21 mouse cellular contexts compared by ENCODE assay signal in genomic region chr4:150311431-150311830, GRCm38 (mm10). TPM values are rescaled to one million over a fixed set of nuclear protein-coding genes. Genes with fewer than 3 reads are reported as not detected.
DNase-seq lines count a peak whose midpoint lies in the region; ATAC-seq lines count a peak whose summit lies in the region.
"Had no signal": no experiment of that assay in that cellular context is flagged by ENCODE, and none has a peak within 500 bp of the region (broad histone marks: within the 10 kb centered on the region; RNA-seq: fewer than 3 reads in every experiment).

No protein-coding gene starts in this region.

- peaks cover 31% of the 10 kb centered on the region for H3K4me1 ChIP-seq in intestine, embryonic 16.5 days (ENCODE audit: control insufficient read depth, insufficient read depth, low read length)
- peaks cover 24% of the 10 kb centered on the region for H3K4me1 ChIP-seq in intestine, embryonic 15.5 days (replicated peaks)
- H3K4me1 ChIP-seq in forebrain, embryonic 14.5 days (ENCODE audit: control insufficient read depth, insufficient read depth, low read length) = no peaks in the 10 kb centered on the region

- peak; percentile 30 to 76 for DNase-seq in adrenal gland, adult (ENCODE audit: inconsistent age in 2 of 2, low spot score in 1 of 2)
- DNase-seq in adrenal gland, postnatal 25 days = no peak
- DNase-seq in ovary, adult 18-20 months (ENCODE audit: low spot score) = peak; percentile 19
- no peak for DNase-seq in ovary, postnatal 36 days (ENCODE audit: low spot score)
- peak; percentile 16 to 35 for DNase-seq in heart, postnatal 10 days
- no peak for DNase-seq in forebrain, embryonic 14.5 days (ENCODE audit: low spot score)
- DNase-seq: cerebellum, adult 9-11 months; kidney, adult 9 months; liver, embryonic 13.5 days; midbrain, embryonic 14.5 days; retina, postnatal 1 day; thymus, adult 2 months had no signal

- intact Hi-C loops in heart, postnatal 10 days (cut with DNase I) = no loop called here

- H3K27ac ChIP-seq in intestine, embryonic 16.5 days (ENCODE audit: low read length) = peak overlapping the region; percentile 37; the same call in 1 of the 2 replicates
- no peak overlapping the region for H3K27ac ChIP-seq in intestine, embryonic 15.5 days
- H3K27ac ChIP-seq in forebrain, embryonic 14.5 days (ENCODE audit: low read depth, low read length) = no peak overlapping the region
- H3K27ac ChIP-seq: embryonic facial prominence, embryonic 13.5 days; hindbrain, postnatal 0 days; left cerebral cortex, adult 2 months; liver, embryonic 13.5 days; neural tube, embryonic 15.5 days had no signal

- no peak for ATAC-seq in intestine, embryonic 16.5 days
- ATAC-seq in intestine, embryonic 15.5 days = no peak
- no peak for ATAC-seq in forebrain, embryonic 14.5 days
- ATAC-seq: CD4-positive, CD25-positive, alpha-beta regulatory T cell, adult 4 months; hindbrain, postnatal 0 days had no signal

- H3K4me2 ChIP-seq in intestine, embryonic 16.5 days (ENCODE audit: low read depth, low read length) = no peak overlapping the region
- H3K4me2 ChIP-seq in intestine, embryonic 15.5 days (replicated peaks) = no peak overlapping the region
- no peak overlapping the region for H3K4me2 ChIP-seq in forebrain, embryonic 14.5 days (ENCODE audit: low read length)
- H3K4me2 ChIP-seq: embryonic facial prominence, embryonic 13.5 days; liver, embryonic 13.5 days; neural tube, embryonic 15.5 days had no signal

- H3K4me3 ChIP-seq in intestine, embryonic 16.5 days (ENCODE audit: low read length) = no peak overlapping the region
- no peak overlapping the region for H3K4me3 ChIP-seq in intestine, embryonic 15.5 days (replicated peaks)
- no peak overlapping the region for H3K4me3 ChIP-seq in forebrain, embryonic 14.5 days (ENCODE audit: low read depth, low read length)
- H3K4me3 ChIP-seq: embryonic facial prominence, embryonic 13.5 days; left cerebral cortex, adult 2 months; liver, embryonic 13.5 days; myocyte; neural tube, embryonic 15.5 days had no signal

- H3K9ac ChIP-seq in intestine, embryonic 16.5 days (ENCODE audit: low read depth, low read length) = no peak overlapping the region
- no peak overlapping the region for H3K9ac ChIP-seq in intestine, embryonic 15.5 days
- no peak overlapping the region for H3K9ac ChIP-seq in forebrain, embryonic 14.5 days (ENCODE audit: low read length)
- H3K9ac ChIP-seq: embryonic facial prominence, embryonic 13.5 days; liver, embryonic 13.5 days; neural tube, embryonic 15.5 days had no signal

- WGBS in intestine, embryonic 16.5 days = 53% methylated on average over 2 of the region's 2 CpGs
- WGBS in intestine, embryonic 15.5 days = 53% methylated on average over 2 of the region's 2 CpGs
- WGBS in forebrain, embryonic 14.5 days = 93% methylated on average over 2 of the region's 2 CpGs

- H3K27me3 ChIP-seq in intestine, embryonic 16.5 days (replicated peaks; ENCODE audit: control insufficient read depth, insufficient read depth, low read length) = no peaks in the 10 kb centered on the region
- H3K27me3 ChIP-seq in intestine, embryonic 15.5 days (replicated peaks) = no peaks in the 10 kb centered on the region
- no peaks in the 10 kb centered on the region for H3K27me3 ChIP-seq in forebrain, embryonic 14.5 days (replicated peaks; ENCODE audit: control insufficient read depth, insufficient read depth, low read length)
- H3K27me3 ChIP-seq: embryonic facial prominence, embryonic 13.5 days; liver, embryonic 13.5 days; neural tube, embryonic 15.5 days had no signal

- H3K36me3 ChIP-seq in intestine, embryonic 16.5 days (ENCODE audit: control insufficient read depth, insufficient read depth, low read length) = no peaks in the 10 kb centered on the region
- no peaks in the 10 kb centered on the region for H3K36me3 ChIP-seq in intestine, embryonic 15.5 days
- no peaks in the 10 kb centered on the region for H3K36me3 ChIP-seq in forebrain, embryonic 14.5 days (ENCODE audit: control insufficient read depth, insufficient read depth, low read length)
- H3K36me3 ChIP-seq: embryonic facial prominence, embryonic 13.5 days; liver, embryonic 13.5 days; neural tube, embryonic 15.5 days had no signal

- H3K9me3 ChIP-seq in intestine, embryonic 16.5 days (ENCODE audit: control insufficient read depth, low read length) = no peaks in the 10 kb centered on the region
- H3K9me3 ChIP-seq in intestine, embryonic 15.5 days = no peaks in the 10 kb centered on the region
- H3K9me3 ChIP-seq in forebrain, embryonic 14.5 days (replicated peaks; ENCODE audit: control insufficient read depth, low read length) = no peaks in the 10 kb centered on the region
- H3K9me3 ChIP-seq: embryonic facial prominence, embryonic 13.5 days; G1E; liver, embryonic 13.5 days; neural tube, embryonic 15.5 days had no signal

RNA-seq across cellular contexts. Expression of gene Rere, which starts 30.0 kb away (rescaled TPM):
- total RNA-seq in adrenal gland, postnatal 25 days (2021) = 158 and 177 TPM in 2 replicates
- polyA plus RNA-seq in intestine, embryonic 16.5 days (2015; fragmentation: Nextera tagmentation; extraction: Ambion mirVana) = 20.0 and 22.2 TPM in 2 replicates
- 25.6 and 28.4 TPM in 2 replicates for polyA plus RNA-seq in intestine, embryonic 15.5 days (2015; fragmentation: Nextera tagmentation; extraction: Ambion mirVana)
- 10 to 100 TPM; 62.1 to 68.0 TPM for total RNA-seq in heart, postnatal 10 days (2021)
- 21.2 and 25.1 TPM in 2 replicates for polyA plus RNA-seq in forebrain, embryonic 14.5 days (2014; fragmentation: Nextera tagmentation; extraction: Ambion mirVana)

Comparison
In these comparisons a context has a peak if more than half of its experiments do, and no peak if none do; other contexts are left out.
1. DNase-seq: peak in adrenal gland, adult (2 of 2), ovary, adult 18-20 months (single experiment) and heart, postnatal 10 days (2 of 2); none in adrenal gland, postnatal 25 days (single experiment), ovary, postnatal 36 days (single experiment) and forebrain, embryonic 14.5 days (single experiment).